Mouse (Mus musculus) liver, embryonic 14.5 days (tissue): ENCODE results near the gene Galnt10. TPM values are rescaled to one million over a fixed set of nuclear protein-coding genes. Genes with fewer than 3 reads are reported as not detected.

Experiments
- ATAC-seq: fragments of 200-750 bp; cut with Nextera tagmentation; 2 replicates; pipeline ENCODE4 v1.8.0; 2017; ENCODE audit warnings: moderate number of reproducible peaks, mild to moderate bottlenecking, moderate library complexity; ENCODE audit not compliant: insufficient read depth
- DNase-seq, 3 experiments: peaks; one replicate each; pipeline ENCODE4 v3.0.0-alpha.2; 2012 to 2013; ENCODE audit warnings: low read depth in 3 of 3, low spot score in 3 of 3
- H3K27ac ChIP-seq: fragments of 300-500 bp; sonication (generic); 2 replicates; pipeline ENCODE4 v1.5.1; 2014; ENCODE audit warnings: moderate library complexity, mild to moderate bottlenecking, control low read depth, inconsistent platforms
- H3K27me3 ChIP-seq: fragments of 300-500 bp; sonication (generic); 2 replicates; pipeline ENCODE4 v1.6.1; 2014; ENCODE audit warnings: mild to moderate bottlenecking, low read length, moderate library complexity; ENCODE audit not compliant: control insufficient read depth, insufficient read depth
- H3K36me3 ChIP-seq: fragments of 300-500 bp; sonication (generic); replicated peaks from 2 replicates; pipeline ENCODE4 v1.6.1; 2014; ENCODE audit warnings: low read depth; ENCODE audit not compliant: control insufficient read depth, insufficient read depth
- H3K4me1 ChIP-seq, 2 experiments: fragments of 200-500 bp in 1 of 2; fragments of 300-500 bp in 1 of 2; sonication (generic) in 1 of 2; replicated peaks; 2 replicates each; pipeline ENCODE4 v1.6.1; 2012 to 2014; ENCODE audit warnings: antibody characterized with exemption in 1 of 2, inconsistent platforms in 1 of 2, low read length in 1 of 2; ENCODE audit not compliant: control insufficient read depth in 2 of 2, insufficient read depth in 2 of 2
- H3K4me2 ChIP-seq: fragments of 300-500 bp; sonication (generic); 2 replicates; pipeline ENCODE4 v1.6.1; 2014; ENCODE audit warnings: low read depth, mild to moderate bottlenecking, control low read depth, moderate library complexity
- H3K4me3 ChIP-seq, 2 experiments: fragments of 200-500 bp in 1 of 2; fragments of 300-500 bp in 1 of 2; sonication (generic) in 1 of 2; 2 replicates each; pipeline ENCODE4 v1.5.1; 2012 to 2014; ENCODE audit warnings: low read depth in 2 of 2, low read length in 2 of 2, mild to moderate bottlenecking in 2 of 2, control low read depth in 1 of 2, inconsistent platforms in 1 of 2, moderate library complexity in 1 of 2; ENCODE audit not compliant: insufficient read depth in 1 of 2
- H3K9ac ChIP-seq: fragments of 300-500 bp; sonication (generic); replicated peaks from 2 replicates; pipeline ENCODE4 v1.6.1; 2014; ENCODE audit warnings: mild to moderate bottlenecking, control low read depth, moderate library complexity
- H3K9me3 ChIP-seq: fragments of 300-500 bp; sonication (generic); 2 replicates; pipeline ENCODE4 v1.6.1; 2016; ENCODE audit warnings: low read length, mixed read lengths; ENCODE audit not compliant: control insufficient read depth
- CTCF ChIP-seq: IDR thresholded peaks from 2 replicates; pipeline ENCODE4 v1.5.1; 2016; ENCODE audit warnings: antibody characterized with exemption, low read depth, control low read depth
- EP300 ChIP-seq: IDR thresholded peaks from 2 replicates; pipeline ENCODE4 v1.6.1; 2016; ENCODE audit warnings: antibody characterized with exemption, low read depth
- WGBS: fragments of 180-500 bp; shearing (Covaris S2); extraction: QIAGEN DNeasy Blood & Tissue Kit; methylation state at CpG from one replicate; pipeline ENCODE4 v1.1.7; 2014; ENCODE audit not compliant: insufficient replicate concordance; 5-methylcytosine and 5-hydroxymethylcytosine counted together
- polyA plus RNA-seq, 2 experiments: library from polyadenylated mRNA; depleted of rRNA in 1 of 2; stranded (reverse) in 1 of 2; unstranded in 1 of 2; fragments of >200 nt; fragmentation: Nextera tagmentation in 1 of 2; extraction: Ambion mirVana in 1 of 2; gene quantifications; 2 replicates each; pipeline versions ENCODE4 v1.2.1 to v1.2.3; 2012 to 2014

The Galnt10 gene
- polyA plus RNA-seq, 2 experiments = 13.1 to 13.9 TPM

- no peaks in the 10 kb centered on the region for H3K27me3 ChIP-seq
- ATAC-seq = no peak
- H3K27ac ChIP-seq = no peak overlapping the region
- 74% methylated on average over 12 of the region's 12 CpGs for WGBS
- H3K4me1 ChIP-seq = no peaks in the 10 kb centered on the region
- H3K36me3 ChIP-seq = peaks cover 20% of the 10 kb centered on the region
- no peak overlapping the region for H3K4me3 ChIP-seq
- no peak for DNase-seq
- H3K9me3 ChIP-seq = no peaks in the 10 kb centered on the region
- no peak for TF ChIP-seq EP300
- no peak for TF ChIP-seq CTCF
- no peak overlapping the region for H3K9ac ChIP-seq
- no peak overlapping the region for H3K4me2 ChIP-seq
Measured at GRCm38 (mm10) chr11:57766617-57767016, 121.4 kb downstream of the Galnt10 start.

GRCm38 (mm10) chr11:57767171-57767570, 121.9 kb downstream of the Galnt10 start:
- Histone ChIP-seq H3K4me2 (no peak overlapping the region), H3K9me3 (no peaks in the 10 kb centered on the region), H3K9ac (no peak overlapping the region), H3K27me3 (no peaks in the 10 kb centered on the region), H3K4me1 (no peaks in the 10 kb centered on the region), H3K36me3 (peaks cover 20% of the 10 kb centered on the region), H3K4me3 (no peak overlapping the region), H3K27ac (no peak overlapping the region)
- WGBS = 66% methylated on average over 6 of the region's 6 CpGs
- no peak for TF ChIP-seq EP300
- TF ChIP-seq CTCF = no peak
- ATAC-seq (no peak), DNase-seq (no peak)

GRCm38 (mm10) chr11:57770776-57771175, 125.5 kb downstream of the Galnt10 start:
- Histone ChIP-seq H3K4me1 (no peaks in the 10 kb centered on the region), H3K4me3 (no peak overlapping the region), H3K36me3 (peaks cover 25% of the 10 kb centered on the region), H3K27ac (no peak overlapping the region), H3K27me3 (no peaks in the 10 kb centered on the region), H3K4me2 (no peak overlapping the region), H3K9ac (no peak overlapping the region), H3K9me3 (no peaks in the 10 kb centered on the region)
- WGBS = 86% methylated on average over 5 of the region's 5 CpGs
- no peak for DNase-seq
- TF ChIP-seq CTCF = no peak
- no peak for TF ChIP-seq EP300
- no peak for ATAC-seq

GRCm38 (mm10) chr11:57771676-57772075, 126.4 kb downstream of the Galnt10 start:
- no peak overlapping the region for H3K4me2 ChIP-seq
- no peak overlapping the region for H3K27ac ChIP-seq
- no peak for TF ChIP-seq EP300
- TF ChIP-seq CTCF = no peak
- H3K27me3 ChIP-seq = no peaks in the 10 kb centered on the region
- no peak overlapping the region for H3K9ac ChIP-seq
- 80% methylated on average over 8 of the region's 8 CpGs for WGBS
- no peak overlapping the region for H3K4me3 ChIP-seq
- ATAC-seq (no peak), DNase-seq (no peak)
- H3K9me3 ChIP-seq = no peaks in the 10 kb centered on the region
- H3K4me1 ChIP-seq = no peaks in the 10 kb centered on the region
- H3K36me3 ChIP-seq = peaks cover 25% of the 10 kb centered on the region

- peaks cover 2 to 7% of the 10 kb centered on the region in 2 experiments; a peak in 2 of 4 replicates for H3K4me1 ChIP-seq
- no peak overlapping the region for H3K9ac ChIP-seq
- no peak overlapping the region for H3K4me3 ChIP-seq
- H3K36me3 ChIP-seq = peaks cover 16% of the 10 kb centered on the region
- TF ChIP-seq CTCF = no peak
- TF ChIP-seq EP300 = no peak
- H3K27me3 ChIP-seq = no peaks in the 10 kb centered on the region
- no peak overlapping the region for H3K27ac ChIP-seq
- DNase-seq (no peak), ATAC-seq (no peak)
- 67% methylated on average over 13 of the region's 13 CpGs for WGBS
- H3K9me3 ChIP-seq = no peaks in the 10 kb centered on the region
- H3K4me2 ChIP-seq = no peak overlapping the region
Measured at GRCm38 (mm10) chr11:57773479-57773878, 128.2 kb downstream of the Galnt10 start.

- TF ChIP-seq CTCF = no peak
- Histone ChIP-seq H3K27ac (no peak overlapping the region), H3K9ac (no peak overlapping the region), H3K9me3 (no peaks in the 10 kb centered on the region), H3K4me1 (peaks cover 2 to 7% of the 10 kb centered on the region in 2 experiments; a peak in 2 of 4 replicates), H3K27me3 (no peaks in the 10 kb centered on the region), H3K4me2 (no peak overlapping the region), H3K36me3 (peaks cover 16% of the 10 kb centered on the region), H3K4me3 (no peak overlapping the region)
- WGBS = 40% methylated on average over 4 of the region's 4 CpGs
- ATAC-seq (no peak), DNase-seq (no peak)
Measured at GRCm38 (mm10) chr11:57773936-57774335, 128.7 kb downstream of the Galnt10 start.
